Mouse (Mus musculus) midbrain, embryonic 10.5 days (tissue): ENCODE measurements at regions not wholly inside any gene's neighbourhood (a gene's known extent, or its start where the extent isn't known, plus 50 kb on each side); places are given as distances from the start of the nearest gene placed in this dataset.

Experiments used
- DNase-seq: peaks from one replicate; pipeline ENCODE4 v3.0.0-alpha.2; 2017; ENCODE audit warnings: low spot score
- H3K27ac ChIP-seq: fragments of 300-500 bp; sonication (generic); replicated peaks from 2 replicates; pipeline ENCODE4 v1.5.1; 2016; ENCODE audit warnings: mild to moderate bottlenecking
- H3K27me3 ChIP-seq: fragments of 300-500 bp; sonication (generic); 2 replicates; pipeline ENCODE4 v1.6.1; 2016; ENCODE audit warnings: low read depth, mild to moderate bottlenecking; ENCODE audit not compliant: poor library complexity, severe bottlenecking
- H3K36me3 ChIP-seq: fragments of 300-500 bp; sonication (generic); 2 replicates; pipeline ENCODE4 v1.6.1; 2016; ENCODE audit warnings: mild to moderate bottlenecking, moderate library complexity
- H3K4me1 ChIP-seq: fragments of 300-500 bp; sonication (generic); 2 replicates; pipeline ENCODE4 v1.6.1; 2016
- H3K4me3 ChIP-seq: fragments of 300-500 bp; sonication (generic); 2 replicates; pipeline ENCODE4 v1.5.1; 2016; ENCODE audit warnings: mild to moderate bottlenecking, moderate library complexity
- H3K9me3 ChIP-seq: fragments of 300-500 bp; sonication (generic); replicated peaks from 2 replicates; pipeline ENCODE4 v1.6.1; 2016; ENCODE audit warnings: mild to moderate bottlenecking
- WGBS: fragments of 180-500 bp; shearing (Covaris S2); methylation state at CpG from one replicate; pipeline ENCODE4 v1.1.7; 2016; 5-methylcytosine and 5-hydroxymethylcytosine counted together

DNA sequence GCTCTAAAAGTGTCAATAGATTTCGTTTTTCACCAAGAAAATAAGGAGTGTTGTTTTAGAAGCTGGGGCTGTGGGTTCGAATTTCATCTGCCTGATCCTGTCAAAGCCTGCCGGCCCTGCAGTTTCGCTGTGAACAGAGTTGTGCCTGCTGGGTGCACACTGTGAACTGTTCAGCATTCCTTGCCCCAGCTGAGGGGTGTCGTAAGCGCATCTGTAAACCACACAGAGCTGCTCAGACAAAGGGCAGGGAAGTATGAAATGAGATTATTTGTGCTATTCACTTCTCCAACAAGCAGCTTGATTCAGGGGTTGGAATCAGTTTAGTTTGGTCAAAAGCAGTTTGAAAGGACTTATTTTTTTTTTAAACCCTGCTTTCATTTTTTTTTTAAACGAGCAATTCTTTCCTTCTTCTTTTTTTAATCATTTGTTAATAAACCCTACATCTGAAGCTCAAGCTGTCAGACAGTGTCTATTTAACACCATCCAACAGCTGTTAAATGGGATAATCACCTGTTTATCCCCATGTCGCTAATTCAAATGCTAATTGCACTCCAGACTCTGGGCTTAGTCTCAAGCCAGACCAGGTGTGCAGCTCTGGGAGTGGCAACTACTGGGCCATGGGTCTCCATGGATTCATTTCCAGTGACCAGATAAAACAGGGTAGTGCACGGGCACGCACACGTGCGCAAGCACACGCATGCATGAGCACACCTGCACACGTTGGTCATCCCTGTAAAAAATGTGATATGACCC, 172.2 kb downstream of the Ly86 start:
- Histone ChIP-seq H3K27me3 (peaks cover 61% of the 10 kb centered on the region), H3K4me1 (peaks cover 29% of the 10 kb centered on the region), H3K9me3 (no peaks in the 10 kb centered on the region), H3K36me3 (no peaks in the 10 kb centered on the region), H3K27ac (no peak overlapping the region), H3K4me3 (no peak overlapping the region)
- DNase-seq = peak; percentile 47
- WGBS = 32% methylated on average over 14 of the region's 14 CpGs

- 78% methylated on average over 3 of the region's 3 CpGs for WGBS
- H3K36me3 ChIP-seq = no peaks in the 10 kb centered on the region
- H3K27ac ChIP-seq = no peak overlapping the region
- no peak overlapping the region for H3K4me3 ChIP-seq
- peaks cover 59% of the 10 kb centered on the region for H3K27me3 ChIP-seq
- DNase-seq = no peak
- no peaks in the 10 kb centered on the region for H3K9me3 ChIP-seq
- H3K4me1 ChIP-seq = peaks cover 14% of the 10 kb centered on the region
Measured at GRCm38 (mm10) chr13:37519948-37520347, 174.9 kb downstream of the Ly86 start.

GRCm38 (mm10) chr13:37525097-37525726, 180.2 kb downstream of the Ly86 start:
- WGBS = 91% methylated on average over 15 of the region's 15 CpGs
- no peaks in the 10 kb centered on the region for H3K36me3 ChIP-seq
- H3K9me3 ChIP-seq = no peaks in the 10 kb centered on the region
- no peak for DNase-seq
- H3K27ac ChIP-seq = no peak overlapping the region
- peaks cover 12% of the 10 kb centered on the region for H3K4me1 ChIP-seq
- H3K27me3 ChIP-seq = peaks cover 36% of the 10 kb centered on the region
- no peak overlapping the region for H3K4me3 ChIP-seq

GRCm38 (mm10) chr13:37526102-37526501, 181.1 kb downstream of the Ly86 start:
- H3K36me3 ChIP-seq = no peaks in the 10 kb centered on the region
- no peaks in the 10 kb centered on the region for H3K9me3 ChIP-seq
- DNase-seq = no peak
- peaks cover 12% of the 10 kb centered on the region for H3K4me1 ChIP-seq
- 87% methylated on average over 8 of the region's 8 CpGs for WGBS
- peaks cover 30% of the 10 kb centered on the region; the same call in 1 of the 2 replicates for H3K27me3 ChIP-seq
- H3K4me3 ChIP-seq = no peak overlapping the region
- H3K27ac ChIP-seq = no peak overlapping the region

GRCm38 (mm10) chr13:37528380-37528779, 183.4 kb downstream of the Ly86 start:
- Histone ChIP-seq H3K27me3 (peaks cover 25% of the 10 kb centered on the region; the same call in 1 of the 2 replicates), H3K9me3 (no peaks in the 10 kb centered on the region), H3K4me3 (no peak overlapping the region), H3K4me1 (peaks cover 22% of the 10 kb centered on the region), H3K36me3 (no peaks in the 10 kb centered on the region), H3K27ac (no peak overlapping the region)
- WGBS = 65% methylated on average over 9 of the region's 9 CpGs
- no peak for DNase-seq

DNA sequence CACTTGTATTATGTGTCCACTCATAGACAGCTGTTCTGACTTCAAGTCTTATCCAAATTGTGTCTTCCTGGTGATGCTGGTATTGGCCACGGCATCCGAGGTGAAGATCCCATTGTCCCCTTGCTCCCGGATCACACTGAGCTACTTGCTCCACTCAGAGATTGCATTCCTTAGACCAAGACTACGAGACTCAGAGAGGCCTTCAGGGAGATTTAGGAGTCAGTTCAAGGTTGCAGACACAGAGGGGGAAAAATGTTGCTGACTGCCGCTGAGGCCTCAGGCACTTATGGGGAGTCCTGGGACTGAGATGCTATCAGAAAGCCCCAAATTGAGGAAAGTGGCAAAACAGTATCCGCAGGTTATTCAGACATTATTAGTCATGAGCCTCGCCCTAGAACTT, 183.9 kb downstream of the Ly86 start:
- Histone ChIP-seq H3K4me3 (no peak overlapping the region), H3K36me3 (no peaks in the 10 kb centered on the region), H3K4me1 (peaks cover 22% of the 10 kb centered on the region), H3K9me3 (no peaks in the 10 kb centered on the region), H3K27me3 (peaks cover 22% of the 10 kb centered on the region; the same call in 1 of the 2 replicates), H3K27ac (no peak overlapping the region)
- DNase-seq = no peak
- WGBS = 75% methylated on average over 7 of the region's 7 CpGs

DNA sequence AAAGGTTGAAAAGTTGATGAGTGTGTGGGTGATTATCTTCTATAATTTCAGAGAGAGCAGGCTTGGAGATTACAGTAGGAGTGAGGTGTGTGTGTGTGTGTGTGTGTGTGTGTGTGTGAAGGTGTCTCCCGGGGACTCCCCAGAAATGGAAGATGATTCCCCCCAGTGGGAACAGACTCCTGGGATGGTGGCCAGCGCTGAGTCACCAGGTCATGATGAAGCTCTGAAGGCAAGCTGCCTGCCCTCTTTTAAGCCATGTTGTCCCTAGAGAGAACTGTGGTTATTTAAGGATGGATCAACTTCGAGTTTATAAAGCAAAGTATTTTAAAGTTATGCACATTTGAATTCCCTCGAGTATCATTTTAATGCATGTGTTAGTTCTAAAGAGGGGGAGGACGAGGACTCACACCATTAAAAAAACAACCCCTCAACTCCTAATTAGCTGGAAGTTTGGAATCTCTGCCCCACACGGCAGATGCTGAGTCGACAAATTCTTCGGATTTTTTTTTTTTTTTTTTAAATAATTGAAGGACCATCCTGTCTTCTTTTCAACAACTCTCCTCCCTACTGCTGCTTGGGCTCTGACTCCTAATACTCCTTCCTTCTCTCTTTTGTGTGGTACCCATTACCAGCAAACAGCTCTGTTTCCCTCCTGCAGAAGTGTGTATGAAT, 186.6 kb downstream of the Ly86 start:
- no peak for DNase-seq
- no peak overlapping the region for H3K4me3 ChIP-seq
- peaks cover 22% of the 10 kb centered on the region for H3K4me1 ChIP-seq
- H3K27ac ChIP-seq = no peak overlapping the region
- 76% methylated on average over 8 of the region's 8 CpGs for WGBS
- H3K27me3 ChIP-seq = peaks cover 6% of the 10 kb centered on the region; the same call in 1 of the 2 replicates
- H3K9me3 ChIP-seq = no peaks in the 10 kb centered on the region
- H3K36me3 ChIP-seq = no peaks in the 10 kb centered on the region

DNA sequence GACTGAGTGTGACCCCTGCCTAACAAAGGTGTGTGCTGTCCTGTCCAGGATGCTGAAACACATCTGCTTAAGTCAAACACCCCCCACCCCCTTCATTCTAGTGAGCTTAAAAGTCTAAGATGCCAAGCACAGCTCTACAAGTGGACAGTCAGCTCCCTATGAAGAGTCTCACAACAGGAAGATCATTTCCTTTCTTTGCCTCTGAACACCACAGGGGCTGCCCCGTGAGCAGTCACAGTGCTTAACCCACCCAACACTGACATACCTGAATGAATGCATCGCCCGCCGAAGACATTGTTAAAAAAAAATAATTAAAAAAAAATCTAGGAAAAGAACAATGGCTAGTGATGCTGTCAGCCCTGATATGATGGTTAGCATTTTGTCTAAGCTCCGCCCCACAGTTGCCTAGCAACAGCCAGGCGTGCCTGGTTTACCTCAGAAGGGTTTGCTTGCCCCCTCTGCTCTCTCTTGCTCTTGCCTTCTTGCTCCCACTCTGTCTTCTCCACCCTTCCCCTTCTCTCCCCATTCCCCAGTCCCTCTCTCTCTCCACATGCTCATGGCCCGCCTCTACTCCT, 187.7 kb downstream of the Ly86 start:
- Histone ChIP-seq H3K9me3 (no peaks in the 10 kb centered on the region), H3K27ac (no peak overlapping the region), H3K4me1 (peaks cover 15% of the 10 kb centered on the region), H3K36me3 (no peaks in the 10 kb centered on the region), H3K4me3 (no peak overlapping the region), H3K27me3 (peaks cover 6% of the 10 kb centered on the region; the same call in 1 of the 2 replicates)
- 69% methylated on average over 7 of the region's 7 CpGs for WGBS
- DNase-seq = no peak

- H3K4me3 ChIP-seq = no peak overlapping the region
- no peak for DNase-seq
- H3K27ac ChIP-seq = no peak overlapping the region
- H3K36me3 ChIP-seq = no peaks in the 10 kb centered on the region
- H3K9me3 ChIP-seq = no peaks in the 10 kb centered on the region
- WGBS = 82% methylated on average over 4 of the region's 4 CpGs
- H3K4me1 ChIP-seq = peaks cover 11% of the 10 kb centered on the region
- H3K27me3 ChIP-seq = peaks cover 5% of the 10 kb centered on the region; the same call in 1 of the 2 replicates
Measured at GRCm38 (mm10) chr13:37533851-37534250, 188.8 kb downstream of the Ly86 start.

GRCm38 (mm10) chr13:37537330-37537729, 192.3 kb downstream of the Ly86 start:
- Histone ChIP-seq H3K27me3 (no peaks in the 10 kb centered on the region), H3K9me3 (no peaks in the 10 kb centered on the region), H3K4me1 (peaks cover 27% of the 10 kb centered on the region), H3K4me3 (no peak overlapping the region), H3K36me3 (no peaks in the 10 kb centered on the region), H3K27ac (no peak overlapping the region)
- DNase-seq = no peak
- WGBS = 81% methylated on average over 6 of the region's 6 CpGs

DNA sequence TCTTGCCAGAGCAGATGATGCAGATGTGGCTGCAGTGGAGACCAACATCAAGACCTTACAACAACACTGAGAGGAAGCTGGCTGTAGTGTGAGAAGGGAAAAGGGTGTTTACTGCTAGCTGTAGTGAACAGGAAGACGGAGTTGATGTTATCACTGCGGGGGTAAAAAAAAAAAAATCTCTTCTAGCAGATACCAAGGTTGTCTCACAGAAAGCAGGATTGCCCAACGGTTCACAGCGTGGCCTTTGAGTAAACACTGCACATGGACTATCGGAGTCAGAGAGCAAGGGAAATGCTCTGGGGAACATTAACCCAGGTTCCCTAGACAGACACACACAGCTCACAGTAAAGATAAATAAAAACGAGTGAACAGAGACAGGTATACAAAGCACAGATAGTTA, 192.8 kb downstream of the Ly86 start:
- no peaks in the 10 kb centered on the region for H3K9me3 ChIP-seq
- H3K4me3 ChIP-seq = no peak overlapping the region
- no peak for DNase-seq
- peaks cover 22% of the 10 kb centered on the region for H3K4me1 ChIP-seq
- 82% methylated on average over 6 of the region's 6 CpGs for WGBS
- no peaks in the 10 kb centered on the region for H3K27me3 ChIP-seq
- H3K27ac ChIP-seq = no peak overlapping the region
- H3K36me3 ChIP-seq = no peaks in the 10 kb centered on the region

GRCm38 (mm10) chr13:37540980-37541531, 196.0 kb downstream of the Ly86 start:
- 0 out of 2 replicates have a peak overlapping the region, but pooled peaks have one; percentile 18 for H3K4me3 ChIP-seq
- 15% methylated on average over 4 of the region's 5 CpGs for WGBS
- no peaks in the 10 kb centered on the region for H3K27me3 ChIP-seq
- peak overlapping the region; percentile 28; the same call in 1 of the 2 replicates for H3K27ac ChIP-seq
- H3K36me3 ChIP-seq = no peaks in the 10 kb centered on the region
- DNase-seq = no peak
- no peaks in the 10 kb centered on the region for H3K9me3 ChIP-seq
- peaks cover 20% of the 10 kb centered on the region for H3K4me1 ChIP-seq
